Mouse (Mus musculus) cortical plate, adult 2 months (tissue): ENCODE data around the gene Fut7. TPM values are rescaled to one million over a fixed set of nuclear protein-coding genes. Genes with fewer than 3 reads are reported as not detected.

Source experiments
- H3K27ac ChIP-seq: fragments of 200-500 bp; 2 replicates; pipeline ENCODE4 v1.5.1; 2012; ENCODE audit warnings: low read length, control low read depth, inconsistent platforms; ENCODE audit not compliant: insufficient read depth
- H3K4me1 ChIP-seq: fragments of 200-500 bp; 2 replicates; pipeline ENCODE4 v1.6.1; 2011; ENCODE audit warnings: low read length; ENCODE audit not compliant: control insufficient read depth, insufficient read depth
- H3K4me3 ChIP-seq: fragments of 200-500 bp; 2 replicates; pipeline ENCODE4 v1.5.1; 2011; ENCODE audit warnings: mild to moderate bottlenecking, low read length, control low read depth; ENCODE audit not compliant: insufficient read depth
- CTCF ChIP-seq: fragments of 200-500 bp; IDR thresholded peaks from 2 replicates; pipeline ENCODE4 v1.5.1; 2011; ENCODE audit warnings: mild to moderate bottlenecking, control low read depth, low read length; ENCODE audit not compliant: insufficient read depth; ENCODE audit errors: extremely low read depth
- POLR2A ChIP-seq: fragments of 200-500 bp; IDR thresholded peaks from 2 replicates; pipeline ENCODE4 v1.6.1; 2011; ENCODE audit warnings: mild to moderate bottlenecking, low read length, control low read depth; ENCODE audit not compliant: insufficient read depth; ENCODE audit errors: extremely low read depth
- polyA plus RNA-seq: library from polyadenylated mRNA; depleted of rRNA; stranded (reverse); fragments of >200 nt; gene quantifications from 2 replicates; pipeline ENCODE4 v1.2.3, GENCODE M21; 2012

Gene Fut7
- polyA plus RNA-seq, 1 experiment, result 0.48 TPM

DNA sequence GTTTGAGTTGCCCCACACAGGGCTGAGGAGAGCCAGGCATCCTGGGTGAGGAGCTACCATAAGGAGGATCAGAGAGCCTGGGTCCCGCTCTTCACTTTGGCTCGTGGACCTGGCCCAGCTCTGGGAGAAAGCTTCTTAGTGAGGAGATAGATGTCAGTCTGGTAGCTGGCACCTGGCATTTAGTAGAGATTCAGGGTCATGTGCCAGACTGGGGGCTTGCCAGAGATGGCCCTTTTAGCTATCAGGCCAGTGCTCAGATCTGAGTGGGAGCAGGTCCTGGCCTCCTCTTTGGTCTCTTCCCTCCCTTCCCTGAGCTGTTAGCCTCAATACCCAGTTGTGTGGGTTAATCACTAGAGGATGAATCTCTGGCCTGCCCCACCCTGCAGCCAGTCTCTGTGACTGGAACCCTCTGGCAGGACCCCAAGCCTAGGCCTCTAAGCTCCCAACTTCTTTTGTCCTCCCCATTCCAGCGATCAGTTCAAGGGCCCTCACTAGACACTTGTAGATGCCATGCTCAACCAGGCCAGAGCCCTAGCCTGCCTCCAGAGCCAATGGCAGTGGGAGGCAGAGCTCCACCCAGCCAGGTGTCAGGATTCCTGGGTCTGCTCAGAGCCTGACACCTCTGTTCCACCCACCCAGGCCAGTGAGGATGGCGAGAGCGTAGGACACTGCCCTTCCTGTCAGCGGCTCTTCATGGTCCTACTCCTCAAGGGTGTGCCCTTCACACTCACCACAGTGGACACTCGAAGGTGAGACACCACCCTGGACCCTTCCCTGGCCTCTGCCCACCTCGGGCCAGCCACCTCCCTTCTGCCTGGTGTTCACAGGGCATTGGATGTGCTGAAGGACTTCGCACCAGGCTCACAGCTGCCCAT lies 34.2 kb downstream of the Fut7 start:
- H3K27ac ChIP-seq, result no peak overlapping the region
- TF ChIP-seq CTCF (no peak), POLR2A (no peak; the same call in 1 of the 2 replicates)
- peaks cover 5% of the 10 kb centered on the region for H3K4me1 ChIP-seq
- no peak overlapping the region for H3K4me3 ChIP-seq

DNA sequence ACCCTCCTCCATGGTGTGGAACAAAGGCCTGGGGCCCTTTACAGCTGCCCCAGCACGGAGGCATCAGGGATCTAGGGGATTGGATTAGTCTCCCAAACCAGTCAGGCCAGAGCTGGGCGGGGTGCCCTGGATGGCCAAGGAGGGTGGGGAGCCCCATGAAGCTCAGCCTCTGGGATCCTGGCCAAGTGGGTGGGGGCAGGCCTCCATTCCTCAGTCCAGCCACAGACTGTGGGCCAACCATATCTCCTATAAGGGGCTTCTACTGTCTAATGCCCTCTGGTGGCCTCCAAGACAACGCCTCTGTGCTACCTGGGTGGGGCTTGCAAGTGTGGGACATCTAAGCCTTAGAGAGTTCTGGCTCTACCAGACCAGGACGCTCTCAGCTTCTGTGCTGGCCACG lies 35.8 kb downstream of the Fut7 start:
- TF ChIP-seq POLR2A (no peak), CTCF (no peak)
- Histone ChIP-seq H3K4me3 (no peak overlapping the region), H3K27ac (no peak overlapping the region), H3K4me1 (peaks cover 5% of the 10 kb centered on the region)

DNA sequence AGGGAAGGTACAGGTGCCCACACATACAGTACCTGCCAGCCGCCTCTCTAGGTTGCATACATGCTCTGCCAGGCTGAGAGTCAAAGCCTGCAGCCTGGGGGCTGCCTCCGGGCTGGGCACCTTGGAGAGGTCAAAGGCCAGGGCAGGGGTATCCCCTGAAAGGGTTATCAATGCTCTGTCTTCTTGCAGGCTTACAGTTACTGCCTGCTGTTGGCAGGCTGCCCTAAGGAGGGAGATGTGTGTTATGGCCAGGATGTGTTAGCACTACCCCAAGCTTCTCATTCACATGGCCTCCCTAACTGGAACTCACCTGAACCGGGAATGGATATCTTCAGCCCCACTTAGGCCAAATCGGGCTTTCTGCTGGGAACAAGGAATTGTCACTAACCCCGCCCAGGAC lies 37.1 kb downstream of the Fut7 start:
- peak overlapping the region; percentile 82 for H3K4me3 ChIP-seq
- H3K27ac ChIP-seq, result peak overlapping the region; percentile 80
- H3K4me1 ChIP-seq, result peaks cover 5% of the 10 kb centered on the region
- TF ChIP-seq POLR2A (no peak), CTCF (no peak)

DNA sequence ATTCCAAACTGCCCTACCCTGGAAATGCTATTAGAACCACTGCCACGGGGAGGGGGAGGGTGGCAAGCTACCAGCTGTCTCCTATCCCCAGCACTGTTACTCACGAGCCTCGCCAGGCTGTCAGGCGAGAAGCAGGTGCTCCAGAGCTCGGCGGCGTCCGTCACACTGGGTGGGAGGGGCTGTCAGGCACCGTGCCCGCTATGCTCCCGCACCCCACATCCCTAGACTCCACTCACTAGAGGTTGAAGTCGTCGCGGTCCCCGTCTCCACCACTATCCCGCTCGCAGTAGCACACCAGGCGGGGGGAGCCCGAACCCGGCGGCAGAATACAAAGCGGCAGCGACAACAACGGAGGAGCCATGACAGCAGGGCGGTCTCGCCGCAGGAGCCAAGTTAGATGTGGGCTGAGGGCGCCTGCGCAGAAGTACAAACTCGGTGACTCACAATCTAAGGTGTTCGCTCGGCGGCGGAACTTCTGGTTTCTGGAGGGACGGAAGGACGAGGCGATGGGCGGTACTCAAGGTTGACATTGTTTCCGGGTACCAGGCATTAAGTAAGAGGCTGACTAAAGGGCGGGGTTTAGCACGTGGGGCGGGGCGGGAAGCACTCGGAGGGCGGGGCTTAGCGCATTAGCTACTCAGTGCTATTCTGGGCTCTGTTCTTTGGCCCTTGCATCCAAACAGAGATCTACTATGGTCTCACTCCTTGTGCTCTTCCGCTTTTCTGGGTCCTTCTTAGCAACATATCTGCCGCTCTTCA lies 37.7 kb downstream of the Fut7 start, which contains the start of gene Paxx:
TSS of gene Paxx (minus strand) at position 544 of the 759 bp plus-strand sequence.
- Histone ChIP-seq H3K4me1 (peaks cover 5% of the 10 kb centered on the region), H3K27ac (peak within 1 kb of the TSS; percentile 80), H3K4me3 (peak within 1 kb of the TSS; percentile 82)
- no peak for TF ChIP-seq CTCF
- TF ChIP-seq POLR2A, result peak; percentile 84; the same call in 1 of the 2 replicates

DNA sequence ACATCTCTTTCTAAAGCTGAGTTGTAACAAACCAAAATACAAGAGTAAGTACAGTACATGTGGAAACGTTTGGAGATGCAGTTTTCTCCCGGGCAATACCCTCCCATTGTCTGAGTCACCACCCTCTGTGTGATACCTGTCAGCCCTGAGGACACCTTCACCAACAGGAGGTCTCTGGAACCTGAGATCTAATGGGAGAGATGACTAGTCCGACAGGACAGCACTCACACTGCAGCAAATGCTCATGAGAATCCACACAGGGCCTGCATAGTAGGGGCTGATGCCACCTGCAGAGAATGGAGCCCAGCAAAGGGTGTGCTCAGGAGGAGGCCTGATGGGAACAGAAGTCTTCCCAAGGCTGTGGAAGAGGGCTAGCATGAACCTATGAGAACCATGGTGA lies 38.3 kb downstream of the Fut7 start:
- H3K4me1 ChIP-seq, result peaks cover 5% of the 10 kb centered on the region
- H3K4me3 ChIP-seq, result peak overlapping the region; percentile 82
- TF ChIP-seq CTCF, result no peak
- TF ChIP-seq POLR2A, result no peak
- H3K27ac ChIP-seq, result peak overlapping the region; percentile 77

DNA sequence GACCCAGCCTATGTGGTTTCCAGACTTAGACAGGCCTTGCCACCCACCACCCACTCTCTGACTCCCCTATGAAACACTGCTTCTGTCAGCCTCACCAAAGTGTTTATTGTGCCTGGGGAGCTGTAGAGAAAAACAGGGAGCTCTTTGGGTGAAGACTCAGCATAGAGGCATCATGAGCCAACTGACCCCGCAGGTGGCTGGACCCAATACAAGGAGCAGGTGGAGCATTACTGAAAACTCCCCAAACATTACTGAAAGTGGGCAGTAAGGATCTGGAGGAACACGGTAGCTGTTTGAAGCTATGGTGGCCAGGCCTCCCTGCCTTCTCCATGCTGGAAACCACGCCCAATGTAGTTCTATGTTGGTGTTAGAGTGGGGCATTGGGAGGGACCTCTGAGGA lies 40.6 kb downstream of the Fut7 start:
- TF ChIP-seq POLR2A, result no peak
- no peak for TF ChIP-seq CTCF
- H3K4me3 ChIP-seq, result no peak overlapping the region
- peaks cover 5% of the 10 kb centered on the region for H3K4me1 ChIP-seq
- H3K27ac ChIP-seq, result no peak overlapping the region

DNA sequence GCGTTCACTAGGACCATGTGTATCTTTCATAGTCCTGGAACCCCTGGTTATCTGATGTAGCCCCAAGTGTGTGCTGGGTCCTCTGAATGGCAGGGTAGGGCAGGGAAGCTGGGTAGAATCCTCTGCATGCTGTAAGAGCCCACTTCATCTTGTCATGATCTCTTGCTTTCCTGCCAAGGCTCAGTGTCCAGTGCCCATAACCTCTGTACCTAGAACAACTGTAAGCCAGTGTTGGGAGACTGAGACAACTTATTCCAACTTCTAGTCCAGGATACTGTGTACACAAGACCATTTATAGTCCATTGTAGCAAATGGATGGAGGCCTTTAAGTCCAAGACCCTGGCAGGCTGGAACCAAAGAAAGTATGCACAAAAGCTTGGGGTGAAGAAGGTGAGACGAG lies 42.2 kb downstream of the Fut7 start:
- H3K4me3 ChIP-seq, result no peak overlapping the region
- no peak overlapping the region for H3K27ac ChIP-seq
- TF ChIP-seq CTCF (no peak), POLR2A (no peak)
- H3K4me1 ChIP-seq, result peaks cover 3% of the 10 kb centered on the region

DNA sequence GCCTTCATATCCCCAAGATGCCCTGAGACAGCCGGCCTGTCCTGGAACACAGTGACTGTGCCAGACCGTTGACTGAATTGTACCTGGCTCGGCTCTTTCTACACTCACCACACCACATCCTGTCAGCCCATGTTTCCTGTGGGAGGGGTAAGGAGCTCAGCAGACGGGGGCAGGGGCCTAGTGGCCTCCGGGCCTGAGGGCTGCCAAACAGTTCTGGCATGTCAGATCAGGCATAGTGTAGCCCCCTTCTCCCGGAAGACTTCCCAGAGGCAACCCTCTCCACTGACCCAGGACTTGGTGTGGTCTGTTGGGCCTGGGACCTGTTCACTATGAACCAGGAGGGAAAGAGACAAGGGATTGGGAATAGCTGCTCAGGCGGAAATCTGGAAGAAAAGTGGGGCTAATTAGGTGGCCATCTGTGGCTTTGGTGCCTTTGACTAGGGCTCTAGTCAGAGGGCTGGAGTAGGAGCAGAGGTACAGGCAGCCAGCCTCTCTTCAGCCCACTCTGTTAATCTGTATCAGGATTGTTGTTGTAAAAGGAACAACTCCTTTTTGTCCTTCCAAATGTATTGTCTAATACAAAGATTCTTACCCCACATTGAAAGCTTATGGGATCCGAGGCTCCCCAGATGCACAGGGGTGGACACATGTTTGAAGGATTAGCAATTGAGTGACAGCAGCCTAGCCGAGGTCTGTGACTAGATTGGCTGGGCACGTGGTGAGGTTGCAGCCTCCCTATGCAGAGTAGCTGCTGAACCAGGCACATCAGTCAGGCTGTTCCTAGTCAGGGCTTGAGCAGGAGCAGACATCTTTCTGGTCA lies 43.0 kb downstream of the Fut7 start:
- TF ChIP-seq CTCF, result no peak
- no peak for TF ChIP-seq POLR2A
- H3K4me1 ChIP-seq, result peaks cover 3% of the 10 kb centered on the region

More for the DNA sequence above, 43.0 kb downstream of the Fut7 start:
- Histone ChIP-seq H3K27ac (no peak overlapping the region), H3K4me3 (no peak overlapping the region)
